In genomic region chr1:75210136-75211087, GRCm38 (mm10) we compare ENCODE assay signal across 1 mouse cellular context.
TF ChIP-seq lines count a peak whose summit lies in the region.

Glb1l (minus strand) TSS chr1:75210813.
Stk16 (plus strand) TSS chr1:75210838.

TF ChIP-seq in CH12.LX, 34 proteins besides CTCF, POLR2A, EP300 and RAD21 (continued from another document):
- TF ChIP-seq CHD1 (IDR thresholded peaks at IDR 0.05; ENCODE audit: low read depth, low read length) (no peak), IRF4 (IDR thresholded peaks at IDR 0.05; ENCODE audit: low read depth, low read length) (peak; percentile 75), KAT2A (IDR thresholded peaks at IDR 0.05; ENCODE audit: insufficient replicate concordance, low read length) (peak; percentile 87; the same call in 1 of the 2 replicates), USF1 (IDR thresholded peaks at IDR 0.05; ENCODE audit: low read depth, low read length) (no peak), MAZ (IDR thresholded peaks at IDR 0.05; ENCODE audit: low read depth, low read length) (peak; percentile 48; the same call in 1 of the 2 replicates), TBP (conservative IDR thresholded peaks at IDR 0.05; ENCODE audit: low read depth, low read length) (0 out of 2 replicates have a peak, but pooled peaks have one; percentile 48), JUND (conservative IDR thresholded peaks at IDR 0.05; ENCODE audit: low read depth, low read length) (no peak), HCFC1 (IDR thresholded peaks at IDR 0.05; ENCODE audit: low read depth, low read length) (peak; percentile 91), UBTF (IDR thresholded peaks at IDR 0.05; ENCODE audit: low read depth, low read length) (no peak), NRF1 (IDR thresholded peaks at IDR 0.05; ENCODE audit: low read depth, low read length) (no peak), MXI1 (IDR thresholded peaks at IDR 0.05; ENCODE audit: low read depth, low read length) (peak; percentile 96), MYC (IDR thresholded peaks at IDR 0.05; ENCODE audit: low read depth, low read length) (no peak), RCOR1 (conservative IDR thresholded peaks at IDR 0.05; ENCODE audit: low read depth, low read length) (no peak), SMC3 (IDR thresholded peaks at IDR 0.05; ENCODE audit: low read depth, low read length) (no peak), E2F4 (IDR thresholded peaks at IDR 0.05; ENCODE audit: insufficient replicate concordance, low read depth, low read length) (no peak), ETS1 (conservative IDR thresholded peaks at IDR 0.05; ENCODE audit: low read depth, low read length) (no peak), JUN (IDR thresholded peaks at IDR 0.05; ENCODE audit: insufficient read depth, low read depth, low read length) (no peak), TCF12 (IDR thresholded peaks at IDR 0.05; ENCODE audit: low read depth, low read length) (peak; percentile 78), PAX5 (IDR thresholded peaks at IDR 0.05; ENCODE audit: low read length) (no peak), MAX (IDR thresholded peaks at IDR 0.05; ENCODE audit: low read length) (no peak), ELF1 (IDR thresholded peaks at IDR 0.05; ENCODE audit: low read depth, low read length) (peak; percentile 99), POLR2AphosphoS2 (IDR thresholded peaks at IDR 0.05; ENCODE audit: low read depth, low read length) (0 out of 2 replicates have a peak, but pooled peaks have one; percentile 41), ZC3H11A (IDR thresholded peaks at IDR 0.05; ENCODE audit: low read depth, low read length) (no peak), GABPA (IDR thresholded peaks at IDR 0.05; ENCODE audit: insufficient replicate concordance, low read depth, low read length) (peak; percentile 8; the same call in 1 of the 2 replicates), ZMIZ1 (IDR thresholded peaks at IDR 0.05; ENCODE audit: low read depth, low read length) (peak; percentile 72; the same call in 1 of the 2 replicates), MEF2A (IDR thresholded peaks at IDR 0.05; ENCODE audit: borderline replicate concordance, low read depth, low read length) (peak; percentile 55; the same call in 1 of the 2 replicates), BHLHE40 (IDR thresholded peaks at IDR 0.05; ENCODE audit: low read depth, low read length) (no peak), ZKSCAN1 (IDR thresholded peaks at IDR 0.05; ENCODE audit: borderline replicate concordance, low read depth, low read length) (no peak; the same call in 1 of the 2 replicates)
